Mouse (Mus musculus): Measurements from ENCODE around the gene Sppl2a.
"Not testable (repeated sequence)": the region's sequence is repeated elsewhere in the genome, so short reads cannot be mapped to it uniquely, and the experiment has no call there.

DNA sequence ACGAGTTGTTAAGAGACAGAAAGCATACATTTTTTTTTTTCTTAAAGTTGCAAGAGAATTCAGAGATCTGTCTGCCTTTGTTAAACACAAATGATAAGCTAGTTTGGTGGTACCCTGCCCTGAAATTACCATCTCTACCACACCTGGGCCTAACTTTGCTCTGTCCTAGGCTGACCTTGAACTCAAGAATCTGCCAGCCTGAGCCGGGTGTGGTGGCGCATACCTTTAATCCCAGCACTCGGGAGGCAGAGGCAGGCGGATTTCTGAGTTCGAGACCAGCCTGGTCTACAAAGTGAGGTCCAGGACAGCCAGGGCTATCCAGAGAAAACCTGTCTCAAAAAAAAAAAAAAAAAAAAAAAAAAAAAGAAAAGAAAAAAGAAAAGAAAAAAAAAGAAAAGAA, 16.3 kb upstream of the Sppl2a start:
- not testable (repeated sequence) for TF ChIP-seq CTCF (conservative IDR thresholded peaks at IDR 0.05; ENCODE audit: insufficient read depth, insufficient read length, low read depth, low read length); POLR2A (IDR thresholded peaks at IDR 0.05; ENCODE audit: low read depth, low read length)
